ENCODE assay signal across 17 mouse cellular contexts in genomic region chr12:3396931-3397330, GRCm38 (mm10).
"Had no signal": no experiment of that assay in that cellular context is flagged by ENCODE, and none has a peak within 500 bp of the region (broad histone marks: within the 10 kb centered on the region; RNA-seq: fewer than 3 reads in every experiment).

No protein-coding gene starts in this region.

- DNase-seq: liver, postnatal 0 days; lung, adult 2 months; lung, postnatal 14 days; lung, postnatal 36 days; right cerebral cortex, postnatal 25 days; right cerebral cortex, postnatal 4 days; thymus, adult 2 months; thymus, postnatal 25 days; thymus, postnatal 4 days had no signal

- H3K27ac ChIP-seq: lung, embryonic 15.5 days; macrophage; midbrain, embryonic 13.5 days; midbrain, embryonic 15.5 days; neural tube, embryonic 12.5 days; stomach, embryonic 15.5 days; stomach, postnatal 0 days had no signal

- H3K4me3 ChIP-seq: lung, embryonic 15.5 days; megakaryocyte, embryonic 14.5 days; midbrain, embryonic 13.5 days; midbrain, embryonic 15.5 days; neural tube, embryonic 12.5 days; stomach, embryonic 15.5 days had no signal
